Mouse (Mus musculus): ENCODE data around the gene Kmt5a.

DNA sequence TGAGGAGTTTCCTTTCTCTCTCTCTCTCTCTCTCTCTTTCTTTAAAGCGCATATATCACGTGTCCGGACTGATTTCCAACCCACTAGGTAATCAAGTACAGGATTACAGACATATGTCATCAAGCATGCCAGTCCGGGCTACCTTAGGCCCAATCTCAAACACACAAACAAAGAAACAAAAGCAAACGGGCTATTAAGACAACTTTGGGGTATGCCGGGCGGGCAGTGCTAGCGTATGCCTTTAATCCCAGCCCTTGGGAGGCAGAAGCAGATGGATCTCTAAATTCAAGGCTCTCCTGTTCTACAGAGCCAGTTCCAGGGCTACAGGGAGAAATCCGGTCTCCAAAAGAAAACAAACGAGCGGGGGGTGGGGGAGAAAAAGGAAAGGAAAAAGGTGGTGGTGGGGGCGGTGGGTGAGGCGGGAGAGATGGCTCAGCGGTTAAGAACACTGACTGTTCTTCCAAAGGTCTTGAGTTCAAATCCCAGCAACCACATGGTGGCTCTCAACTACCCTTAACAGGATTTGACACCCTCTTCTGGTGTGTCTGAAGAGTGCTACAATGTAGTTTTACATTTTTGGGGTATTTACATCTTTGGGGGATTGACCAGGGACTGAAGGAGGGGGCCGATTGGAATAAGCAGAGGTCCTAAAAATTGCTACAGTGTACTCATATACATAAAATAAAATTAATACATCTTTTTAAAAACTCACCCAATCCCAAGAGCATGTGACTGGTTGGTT is 44.1 kb downstream of the Kmt5a start:
- TF ChIP-seq CTCF (IDR thresholded peaks at IDR 0.05; ENCODE audit: borderline replicate concordance, extremely low read depth, insufficient read depth, insufficient read length): no peak
- no peak for TF ChIP-seq POLR2A (IDR thresholded peaks at IDR 0.05; ENCODE audit: borderline replicate concordance, extremely low read depth, insufficient read depth, insufficient read length, poor library complexity, severe bottlenecking)

Data from brain, embryonic 14.5 days (tissue).